Mouse (Mus musculus) urinary bladder, postnatal 10 days (tissue): Measurements from ENCODE around the gene Gm20388.

Source experiments
- DNase-seq: peaks from one replicate; pipeline ENCODE4 v3.0.0; 2022; ENCODE audit warnings: low spot score

The Gm20388 gene

DNA sequence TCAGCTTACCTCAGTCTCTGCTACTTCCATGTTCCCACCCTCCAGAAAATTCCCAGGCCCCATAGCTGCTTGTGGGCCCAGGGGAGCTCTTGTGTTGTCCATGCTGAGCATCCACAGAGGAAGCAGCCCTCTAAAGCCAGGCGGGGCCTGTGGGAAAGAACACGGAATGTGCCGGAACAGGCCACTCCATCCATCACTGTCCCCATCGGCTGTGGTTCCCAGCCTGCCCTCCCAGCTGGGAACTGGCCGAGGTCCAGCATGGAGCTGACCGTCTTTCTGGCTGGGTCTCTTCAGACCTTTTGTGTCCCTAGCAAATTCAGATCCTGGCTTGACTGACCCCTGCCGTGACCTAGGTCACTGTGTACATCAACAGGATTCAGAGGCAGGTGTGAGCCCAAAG, 2744.1 kb downstream of the Gm20388 start:
- DNase-seq = no peak

DNA sequence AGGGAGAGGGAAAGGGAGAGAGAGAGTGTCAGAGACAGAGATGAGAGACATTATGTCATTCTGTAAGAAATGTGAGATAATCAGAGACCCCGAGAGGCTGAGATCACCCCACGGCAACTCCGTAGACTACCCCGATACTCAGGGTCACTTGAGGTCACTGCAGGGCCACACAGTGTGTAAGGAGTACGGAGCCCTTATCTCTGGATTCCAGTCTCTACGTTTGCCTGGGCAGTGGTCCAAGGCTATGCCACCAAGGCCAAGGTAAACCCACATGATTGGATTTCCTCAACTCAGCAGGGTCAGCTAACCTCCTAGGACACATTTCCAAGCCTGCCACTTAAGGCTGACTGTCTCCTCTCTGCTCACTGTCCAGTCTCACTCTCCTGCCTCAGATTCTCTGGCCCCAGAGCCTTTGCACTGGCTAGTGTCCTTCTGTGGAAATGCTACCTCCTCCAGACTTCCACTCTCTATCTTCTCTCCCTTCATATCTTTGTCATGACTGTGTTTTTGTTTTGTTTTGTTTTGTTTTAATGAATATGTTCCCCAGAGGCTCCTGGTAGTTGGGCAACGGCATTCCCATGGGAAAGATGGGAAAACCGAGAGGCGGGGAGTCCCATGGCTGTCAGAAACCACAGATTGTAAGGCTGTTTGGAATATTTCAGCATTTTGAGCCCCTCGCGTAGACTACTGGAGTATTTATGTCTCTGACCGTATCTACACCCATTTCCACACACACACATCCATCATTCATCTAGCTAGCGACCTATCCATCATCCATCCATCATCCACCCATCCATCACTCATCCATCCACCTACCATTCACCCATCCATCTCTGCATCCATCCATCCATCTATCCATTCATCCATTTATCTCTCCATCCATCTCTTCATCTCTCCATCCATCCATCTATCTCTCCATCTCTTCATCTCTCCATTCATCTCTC, 2745.7 kb downstream of the Gm20388 start:
- DNase-seq = no peak

DNA sequence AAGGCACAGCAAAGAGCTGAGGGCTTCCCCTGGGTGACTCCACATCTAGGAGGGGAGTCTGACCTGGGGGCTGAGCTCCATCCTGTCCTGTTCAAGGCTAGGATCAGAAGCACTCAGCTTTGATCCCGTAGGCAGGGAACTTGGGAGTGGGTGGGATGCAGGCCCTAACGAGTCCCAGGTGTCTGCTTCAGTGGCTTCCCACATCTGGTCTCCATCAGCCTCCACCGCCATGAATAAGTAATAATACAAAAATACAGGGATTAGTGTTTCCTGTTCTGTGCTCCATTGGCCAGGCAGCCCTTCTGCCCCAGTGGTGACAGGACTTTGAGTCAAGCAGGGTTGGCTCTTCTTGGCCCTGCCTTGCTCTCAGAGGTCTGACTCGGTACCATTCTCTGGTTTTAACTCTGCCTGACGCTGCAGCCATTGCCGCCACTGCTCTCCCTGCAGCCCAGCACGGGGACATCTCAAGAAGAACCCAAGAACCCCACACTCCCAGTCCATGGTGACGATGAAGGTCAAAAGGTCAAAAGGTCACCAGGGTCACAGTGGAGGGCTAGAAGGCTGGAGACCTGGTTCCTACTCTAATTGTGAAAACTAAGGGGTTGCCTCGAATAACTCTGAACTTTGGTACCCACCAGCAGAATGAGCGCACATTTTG, 2747.6 kb downstream of the Gm20388 start:
- no peak for DNase-seq

GRCm38 (mm10) chr8:122658807-122659160, 2748.1 kb downstream of the Gm20388 start:
- no peak for DNase-seq

DNA sequence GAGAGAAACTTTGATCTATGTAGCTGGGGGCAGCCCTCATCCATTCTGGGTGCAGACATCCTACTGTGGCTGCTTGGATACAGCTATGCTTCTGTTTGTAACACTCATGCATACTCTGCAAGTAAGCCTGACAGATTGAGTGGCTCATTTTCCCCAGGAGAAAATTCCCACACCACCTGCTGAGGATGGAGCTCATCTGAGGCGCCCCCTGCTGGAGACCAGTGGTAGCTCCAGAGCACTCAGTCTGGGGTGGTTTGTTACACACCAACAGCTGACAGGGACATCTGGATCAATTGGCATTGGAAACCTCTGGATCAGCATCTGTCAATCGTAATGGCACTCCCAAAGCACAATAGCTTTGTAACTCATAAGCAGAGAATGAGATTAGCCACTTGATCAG, 2749.4 kb downstream of the Gm20388 start:
- no peak for DNase-seq

DNA sequence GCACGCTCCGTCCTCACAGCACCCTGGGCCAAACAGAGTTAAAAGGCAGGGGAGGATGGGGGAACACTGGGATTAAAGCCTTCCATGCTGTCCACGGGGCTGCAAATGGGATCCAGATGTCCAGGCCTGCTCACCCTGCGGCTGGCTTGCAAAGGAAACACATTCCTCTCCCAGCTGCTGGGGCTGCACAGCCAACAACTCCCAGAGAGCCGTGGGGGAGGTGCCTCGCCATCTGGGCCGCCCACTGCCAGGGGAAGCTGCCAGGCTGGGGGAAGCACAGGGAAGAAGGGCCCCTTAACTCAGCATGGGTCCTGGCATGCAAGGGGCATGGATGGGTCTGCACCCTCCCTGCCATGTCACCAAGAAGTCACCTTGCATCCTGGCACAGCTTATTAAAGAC, 2750.5 kb downstream of the Gm20388 start:
- DNase-seq = no peak

- DNase-seq = no peak
Observed at GRCm38 (mm10) chr8:122661894-122662293, 2751.3 kb downstream of the Gm20388 start.

DNA sequence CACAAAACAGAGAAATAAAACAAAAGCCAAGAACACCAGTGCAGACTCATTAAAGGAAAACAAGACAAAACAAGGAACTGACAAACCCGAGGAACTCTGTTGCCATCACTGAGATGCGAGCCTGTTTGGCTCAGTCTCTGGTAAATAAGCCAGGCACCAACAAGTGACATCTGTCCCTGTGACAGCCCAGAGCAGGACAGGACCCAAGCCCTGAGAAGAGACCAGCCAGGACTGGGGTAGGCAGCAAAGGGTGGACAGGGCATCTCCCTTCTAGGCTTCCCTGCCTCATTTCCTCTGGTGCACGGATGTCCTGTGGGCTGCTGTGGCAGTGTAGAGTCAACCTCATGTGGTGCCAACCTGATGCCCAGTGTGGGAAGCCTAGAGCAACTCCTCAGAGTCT, 2752.5 kb downstream of the Gm20388 start:
- DNase-seq = no peak

DNA sequence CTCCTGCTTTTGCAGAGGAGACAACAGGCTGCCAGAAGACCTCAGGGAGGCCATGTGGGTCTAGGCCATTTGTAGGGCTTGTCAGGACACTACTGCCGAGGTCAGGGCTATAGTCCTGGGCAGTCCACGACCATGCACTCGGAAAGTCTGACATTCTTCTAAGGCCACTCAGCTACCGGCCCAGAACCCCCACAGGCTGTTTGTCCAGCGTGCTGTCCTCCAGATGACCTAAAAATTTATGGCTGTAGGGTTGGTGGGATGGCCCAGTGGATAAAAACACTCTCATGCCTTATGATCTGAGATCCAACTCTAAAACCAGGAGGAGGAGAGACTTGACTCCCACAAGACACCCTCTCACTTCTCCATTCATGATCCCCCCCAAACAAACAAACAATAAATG, 2753.0 kb downstream of the Gm20388 start:
- no peak for DNase-seq

- no peak for DNase-seq
Observed at GRCm38 (mm10) chr8:122665221-122665620, 2754.6 kb downstream of the Gm20388 start.

- no peak for DNase-seq
Observed at GRCm38 (mm10) chr8:122665667-122666316, 2755.2 kb downstream of the Gm20388 start.

- DNase-seq = no peak
Observed at GRCm38 (mm10) chr8:122666338-122666764, 2755.7 kb downstream of the Gm20388 start.

- DNase-seq = no peak
Observed at GRCm38 (mm10) chr8:122666827-122667226, 2756.2 kb downstream of the Gm20388 start.

DNA sequence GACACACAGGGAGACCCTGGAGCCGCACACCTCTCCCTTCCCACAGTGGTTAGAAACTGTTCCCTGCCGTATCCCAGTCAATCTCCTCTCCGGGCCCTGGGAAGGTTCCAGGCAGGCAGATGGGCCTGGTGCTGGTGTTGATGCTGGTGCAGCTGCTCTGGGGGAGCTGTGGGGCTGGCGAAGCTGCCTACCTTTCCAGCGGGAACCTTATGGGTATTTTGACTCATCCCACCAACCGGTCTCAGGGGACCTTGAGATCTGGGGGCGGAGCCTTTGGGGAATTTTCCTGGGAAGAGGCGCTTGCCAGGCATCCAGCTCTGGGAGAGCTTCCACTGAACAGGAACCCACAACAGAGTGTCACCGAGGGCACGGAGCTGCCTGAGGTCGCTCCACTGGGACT, 2757.2 kb downstream of the Gm20388 start:
- DNase-seq = no peak

GRCm38 (mm10) chr8:122669370-122669769, 2758.7 kb downstream of the Gm20388 start:
- DNase-seq = no peak

GRCm38 (mm10) chr8:122670001-122670400, 2759.4 kb downstream of the Gm20388 start:
- no peak for DNase-seq

GRCm38 (mm10) chr8:122670718-122671117, 2760.1 kb downstream of the Gm20388 start:
- DNase-seq = no peak

- DNase-seq = no peak
Observed at GRCm38 (mm10) chr8:122671894-122672293, 2761.3 kb downstream of the Gm20388 start.

DNA sequence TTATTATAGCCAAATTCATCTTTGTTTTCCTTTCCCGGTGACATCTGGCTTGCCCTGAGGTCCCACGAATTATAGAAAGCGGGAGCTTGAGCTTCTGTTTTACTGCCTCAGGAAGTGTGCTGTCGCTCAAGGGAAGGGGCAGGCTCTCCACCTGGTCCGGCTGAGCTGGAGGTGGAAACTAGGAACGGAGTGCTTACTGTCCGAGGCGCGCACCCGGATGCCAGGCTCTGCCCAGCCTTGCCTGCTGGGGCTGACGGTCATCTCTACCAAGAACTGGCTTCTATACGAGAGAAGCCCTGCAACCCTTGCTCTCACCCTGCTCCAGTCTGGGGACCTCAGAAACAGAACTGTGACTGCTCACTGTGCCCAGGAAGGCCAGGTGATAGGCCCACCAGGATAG, 2763.3 kb downstream of the Gm20388 start:
- DNase-seq = no peak

GRCm38 (mm10) chr8:122674999-122675398, 2764.4 kb downstream of the Gm20388 start:
- DNase-seq = no peak

- no peak for DNase-seq
Observed at GRCm38 (mm10) chr8:122675596-122676420, 2765.2 kb downstream of the Gm20388 start.
